Mouse (Mus musculus): ENCODE measurements around the gene Ilf3.

- TF ChIP-seq CTCF (conservative IDR thresholded peaks at IDR 0.05; ENCODE audit: insufficient read depth, insufficient read length, low read depth, low read length) (no peak), POLR2A (IDR thresholded peaks at IDR 0.05; ENCODE audit: low read depth, low read length) (no peak)
Observed at GRCm38 (mm10) chr9:21432066-21432465, 64.4 kb downstream of the Ilf3 start.

All from kidney, adult 2 months (tissue).